Mouse (Mus musculus) T-cell, adult 66 days (primary cell): ENCODE results near the gene Zscan22. TPM values are rescaled to one million over a fixed set of nuclear protein-coding genes. Genes with fewer than 3 reads are reported as not detected.

Experiments
- total RNA-seq, 2 experiments: library from RNA; stranded (reverse); gene quantifications; 3 replicates in 1 of 2; 4 replicates in 1 of 2; pipeline ENCODE4 v1.2.4; 2023

Zscan22 gene
- 10 to 100 TPM; 11.9 to 13.9 TPM for total RNA-seq

DNA sequence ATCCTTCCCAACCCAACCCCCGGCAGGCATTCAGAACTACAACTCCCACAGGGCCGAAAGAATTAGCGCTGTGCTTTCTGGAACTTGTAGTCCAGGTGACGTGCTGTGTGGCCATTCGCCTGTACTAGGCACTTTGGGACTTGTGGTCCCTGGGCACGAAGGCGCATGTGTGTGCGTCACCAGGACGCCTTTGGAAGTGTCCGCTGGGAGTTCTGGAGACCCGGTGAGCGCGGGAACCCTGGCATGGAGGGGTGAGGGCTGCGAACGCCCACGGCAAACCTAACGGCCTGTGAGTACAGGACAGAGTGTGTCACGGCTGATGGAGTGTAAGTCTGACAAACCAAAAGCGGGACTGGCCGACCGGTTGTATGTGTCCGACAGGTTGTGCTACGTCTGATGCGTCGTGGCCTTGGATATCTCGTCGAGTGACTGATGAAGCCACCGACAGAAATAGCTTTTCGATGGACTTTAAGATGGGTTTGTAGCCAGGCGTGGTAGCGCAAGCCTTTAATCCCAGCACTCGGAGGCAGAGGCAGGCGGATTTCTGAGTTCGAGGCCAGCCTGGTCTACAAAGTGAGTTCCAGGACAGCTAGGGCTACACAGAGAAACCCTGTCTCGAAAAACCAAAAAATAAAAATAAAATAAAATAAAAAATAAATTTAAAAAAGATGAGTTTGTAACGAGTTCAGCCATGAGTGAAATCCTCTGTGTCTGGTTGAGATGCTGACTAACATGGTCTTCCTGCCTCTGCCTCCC is at the start of gene Zscan22:
Gene Zscan22, plus strand, starts transcription at position 161 of the 756 bp plus-strand sequence.

DNA sequence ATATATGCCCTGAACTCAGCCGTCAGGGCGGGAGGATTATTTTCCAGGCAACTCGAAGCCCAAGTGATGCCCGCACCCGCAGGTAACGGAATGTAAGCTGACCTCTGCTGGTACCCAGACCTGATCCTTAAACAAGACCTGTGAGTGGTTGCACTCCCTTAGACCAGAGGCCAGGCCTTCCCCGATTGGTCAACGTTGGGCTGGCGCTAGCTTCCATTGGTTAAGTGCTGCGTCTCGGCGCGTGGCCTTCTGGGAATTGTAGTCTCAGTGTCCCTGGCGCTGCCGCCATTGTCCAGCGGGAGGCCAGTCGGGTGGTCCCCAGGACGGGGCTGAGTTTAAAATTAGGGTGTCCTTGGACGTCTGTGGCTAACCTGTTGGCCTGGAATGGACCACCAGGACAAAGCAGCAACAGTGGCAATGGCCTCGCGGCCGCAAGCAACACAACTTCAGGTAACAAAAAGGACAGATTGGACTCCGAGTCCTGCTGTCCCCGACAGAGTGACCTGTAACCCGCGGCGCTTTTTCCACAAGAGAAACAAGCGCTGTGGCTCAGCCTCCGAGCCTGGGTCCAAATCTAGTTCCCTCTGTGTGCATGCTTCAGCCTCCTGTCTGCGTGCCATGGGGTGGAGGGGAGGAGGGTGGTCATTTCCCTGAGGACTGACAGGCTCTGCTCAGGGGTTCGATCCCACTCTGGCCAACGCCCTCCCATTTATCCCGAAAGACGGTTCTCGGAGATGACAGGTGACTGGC is 16.5 kb upstream of the Zscan22 start, which contains the start of gene Zfp128:
Gene Zfp128, plus strand, starts transcription at position 267 of the 750 bp plus-strand sequence.

DNA sequence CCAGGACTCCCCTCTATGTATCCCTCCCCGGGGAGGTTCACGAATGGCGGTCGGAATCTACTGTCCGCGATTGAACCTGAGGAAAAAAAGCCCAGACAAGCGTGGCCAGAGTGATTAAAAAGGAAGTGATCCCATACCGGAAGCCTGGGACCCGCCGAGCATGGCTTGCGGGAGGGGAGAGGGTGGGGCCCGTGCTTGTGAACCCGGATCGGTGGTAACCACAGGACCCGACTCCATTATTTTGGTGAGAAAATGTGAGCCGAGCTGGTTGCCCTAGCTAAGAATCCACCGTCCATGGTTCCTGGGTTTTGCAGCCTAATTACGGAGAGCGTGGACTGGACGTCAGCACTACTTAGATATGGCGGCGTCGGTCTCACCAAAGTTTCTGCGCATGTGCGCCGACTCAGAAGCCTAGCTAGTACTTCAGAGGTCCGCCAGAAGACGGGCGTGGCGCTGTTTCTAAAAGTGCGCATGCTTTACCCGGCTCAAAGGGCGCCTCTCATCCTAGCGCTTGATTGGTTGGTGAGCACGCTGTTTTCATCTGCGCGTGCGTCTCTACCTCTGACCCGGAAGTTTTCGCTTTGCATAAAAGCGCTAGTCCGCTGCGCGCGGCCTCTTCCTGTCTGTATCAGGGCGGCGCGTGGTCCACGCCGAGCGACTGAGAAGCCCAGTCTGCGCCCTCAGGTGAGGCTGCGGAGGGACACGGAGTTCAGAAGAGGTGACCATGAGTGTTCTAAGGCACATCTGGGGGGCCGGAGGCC is 24.3 kb downstream of the Zscan22 start, which contains the start of gene Rps5:
Gene Rps5, plus strand, starts transcription at position 586 of the 761 bp plus-strand sequence.

DNA sequence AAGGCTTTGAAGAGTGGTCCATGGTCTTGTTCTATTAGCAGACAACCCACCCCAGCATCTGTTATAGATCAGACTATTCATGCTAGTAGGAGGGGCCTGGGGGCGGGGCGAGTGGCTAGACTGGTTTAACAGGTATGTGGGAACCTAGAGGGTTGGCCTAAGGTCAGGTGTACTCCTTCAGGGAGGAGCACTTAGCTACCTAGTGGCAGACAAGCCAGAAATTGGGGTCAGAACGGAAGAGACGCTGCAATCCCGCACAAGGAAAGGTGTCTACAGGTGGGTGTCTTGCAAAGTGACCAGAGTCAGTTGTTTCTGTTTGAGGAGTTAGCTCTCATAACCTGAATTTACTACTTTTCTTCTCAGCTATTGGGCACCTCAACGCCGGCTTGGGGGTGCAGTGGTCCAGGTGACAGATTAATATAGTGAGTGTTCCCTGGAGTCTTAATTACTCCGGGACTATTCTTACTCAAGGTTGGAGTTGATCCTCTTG is 29.6 kb downstream of the Zscan22 start, which contains the start of gene Rnf225:
Gene Rnf225, plus strand, starts transcription at position 226 of the 490 bp plus-strand sequence.

Other genes with a start within 250 kb of the Zscan22 start
- gene Vmn2r55, start 212.8 kb upstream of the Zscan22 start, total RNA-seq = not detected
- not detected for gene Vmn2r56, start 162.8 kb upstream of the Zscan22 start, total RNA-seq
- 1 to 10 TPM; 9.2 to 9.4 TPM for gene Zscan18, start 94.2 kb upstream of the Zscan22 start, total RNA-seq
- 10 to 100 TPM; 13.3 to 18.0 TPM for gene Zfp329, start 79.0 kb upstream of the Zscan22 start, total RNA-seq
- 100 to 1,000 TPM in 1 of 2 experiments, 10 to 100 TPM in 1; 96.7 to 111 TPM for gene Zfp110, start 63.1 kb upstream of the Zscan22 start, total RNA-seq
- gene Zfp128, start 16.6 kb upstream of the Zscan22 start, total RNA-seq = 1 to 10 TPM; 1.7 TPM
- gene Rps5, start 24.5 kb downstream of the Zscan22 start, total RNA-seq = 1,000 to 10,000 TPM; 2,987 to 3,057 TPM
- 1 to 10 TPM; 1.3 to 2.1 TPM for gene Rnf225, start 29.6 kb downstream of the Zscan22 start, total RNA-seq
- 1 to 10 TPM; 3.8 to 4.0 TPM for gene Zfp324, start 68.0 kb downstream of the Zscan22 start, total RNA-seq
- 1 to 10 TPM; 8.4 to 10.0 TPM for gene Zfp446, start 80.0 kb downstream of the Zscan22 start, total RNA-seq
- 1 to 10 TPM in 1 of 2 experiments, not detected in 1; 1.9 TPM for gene Slc27a5, start 100.4 kb downstream of the Zscan22 start, total RNA-seq
- 100 to 1,000 TPM; 399 to 401 TPM for gene Trim28, start 101.3 kb downstream of the Zscan22 start, total RNA-seq
- 10 to 100 TPM; 22.0 to 22.4 TPM for gene Zbtb45, start 112.2 kb downstream of the Zscan22 start, total RNA-seq
- gene Chmp2a, start 137.0 kb downstream of the Zscan22 start, total RNA-seq = 100 to 1,000 TPM; 118 to 133 TPM
- gene Ube2m, start 140.5 kb downstream of the Zscan22 start, total RNA-seq = 100 to 1,000 TPM in 1 of 2 experiments, 10 to 100 TPM in 1; 84.0 to 106 TPM
- gene Mzf1, start 156.9 kb downstream of the Zscan22 start, total RNA-seq = under 1 TPM; 0.36 to 0.52 TPM
- not detected for gene Vmn1r85, start 197.4 kb downstream of the Zscan22 start, total RNA-seq
- not detected for gene Vmn1r86, start 222.1 kb downstream of the Zscan22 start, total RNA-seq
- not detected for gene Vmn1r87, start 242.3 kb downstream of the Zscan22 start, total RNA-seq